Mouse (Mus musculus) heart, embryonic 12.5 days (tissue): ENCODE measurements at regions not wholly inside any gene's neighbourhood (a gene's known extent, or its start where the extent isn't known, plus 50 kb on each side); places are given as distances from the start of the nearest gene placed in this dataset.
A peak's percentile ranks its signal among the peaks of the same experiment; 100 is the strongest.

Experiments used
- ATAC-seq: fragments of 200-750 bp; cut with Nextera tagmentation; 2 replicates; pipeline ENCODE4 v1.8.0; 2017; ENCODE audit warnings: moderate TSS enrichment, moderate library complexity; ENCODE audit not compliant: insufficient number of reproducible peaks, low FRiP score
- H3K27ac ChIP-seq: fragments of 300-500 bp; sonication (generic); 2 replicates; pipeline ENCODE4 v1.5.1; 2016; ENCODE audit warnings: mild to moderate bottlenecking, moderate library complexity; ENCODE audit not compliant: poor library complexity, severe bottlenecking
- H3K27me3 ChIP-seq: fragments of 300-500 bp; sonication (generic); replicated peaks from 2 replicates; pipeline ENCODE4 v1.6.1; 2016; ENCODE audit warnings: mild to moderate bottlenecking, moderate library complexity
- H3K36me3 ChIP-seq: fragments of 300-500 bp; sonication (generic); 2 replicates; pipeline ENCODE4 v1.6.1; 2016; ENCODE audit warnings: mild to moderate bottlenecking, moderate library complexity
- H3K4me1 ChIP-seq: fragments of 300-500 bp; sonication (generic); replicated peaks from 2 replicates; pipeline ENCODE4 v1.6.1; 2016; ENCODE audit warnings: mild to moderate bottlenecking
- H3K4me2 ChIP-seq: fragments of 300-500 bp; sonication (generic); 2 replicates; pipeline ENCODE4 v1.6.1; 2016; ENCODE audit warnings: mild to moderate bottlenecking, moderate library complexity
- H3K4me3 ChIP-seq: fragments of 300-500 bp; sonication (generic); 2 replicates; pipeline ENCODE4 v1.5.1; 2016; ENCODE audit warnings: mild to moderate bottlenecking
- H3K9ac ChIP-seq: fragments of 300-500 bp; sonication (generic); 2 replicates; pipeline ENCODE4 v1.6.1; 2016; ENCODE audit warnings: mild to moderate bottlenecking, moderate library complexity
- H3K9me3 ChIP-seq: fragments of 300-500 bp; sonication (generic); replicated peaks from 2 replicates; pipeline ENCODE4 v1.6.1; 2016; ENCODE audit warnings: mild to moderate bottlenecking, moderate library complexity
- WGBS: fragments of 180-500 bp; shearing (Covaris S2); methylation state at CpG from one replicate; pipeline ENCODE4 v1.1.7; 2016; 5-methylcytosine and 5-hydroxymethylcytosine counted together

DNA sequence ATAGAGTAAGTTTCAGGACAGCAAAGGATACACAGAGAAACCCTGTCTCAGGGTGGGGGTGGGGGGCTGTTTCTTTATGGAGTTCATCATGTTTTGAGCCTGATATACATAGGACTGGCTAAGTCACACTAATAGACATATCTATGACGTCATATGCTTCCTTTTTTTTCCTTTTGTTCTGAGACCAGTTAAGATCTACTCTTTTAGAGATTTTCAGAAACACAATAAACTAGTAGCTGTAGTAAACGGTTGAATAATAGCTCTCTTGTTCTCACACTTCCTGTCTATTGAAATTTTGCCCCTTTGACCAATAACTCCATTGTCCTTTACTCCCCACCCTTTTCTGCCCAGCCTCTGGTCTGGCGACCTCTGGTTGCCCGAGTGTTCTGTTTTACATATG, 382.6 kb upstream of the Jarid2 start:
- no peaks in the 10 kb centered on the region for H3K9me3 ChIP-seq
- H3K4me3 ChIP-seq: no peak overlapping the region
- no peak overlapping the region for H3K9ac ChIP-seq
- no peaks in the 10 kb centered on the region for H3K36me3 ChIP-seq
- H3K4me1 ChIP-seq: no peaks in the 10 kb centered on the region; the same call in 1 of the 2 replicates
- no peak for ATAC-seq
- WGBS: 60% methylated on average over 4 of the region's 4 CpGs
- no peaks in the 10 kb centered on the region for H3K27me3 ChIP-seq
- H3K27ac ChIP-seq: no peak overlapping the region
- H3K4me2 ChIP-seq: no peak overlapping the region

- Histone ChIP-seq H3K9ac (no peak overlapping the region), H3K27me3 (no peaks in the 10 kb centered on the region), H3K4me2 (no peak overlapping the region), H3K27ac (no peak overlapping the region), H3K9me3 (no peaks in the 10 kb centered on the region), H3K4me1 (no peaks in the 10 kb centered on the region; the same call in 1 of the 2 replicates), H3K4me3 (no peak overlapping the region), H3K36me3 (no peaks in the 10 kb centered on the region)
- WGBS: 60% methylated on average over 9 of the region's 9 CpGs
- ATAC-seq: no peak
These were observed 381.6 kb upstream of the Jarid2 start for GRCm38 (mm10) chr13:44347662-44348061.

DNA sequence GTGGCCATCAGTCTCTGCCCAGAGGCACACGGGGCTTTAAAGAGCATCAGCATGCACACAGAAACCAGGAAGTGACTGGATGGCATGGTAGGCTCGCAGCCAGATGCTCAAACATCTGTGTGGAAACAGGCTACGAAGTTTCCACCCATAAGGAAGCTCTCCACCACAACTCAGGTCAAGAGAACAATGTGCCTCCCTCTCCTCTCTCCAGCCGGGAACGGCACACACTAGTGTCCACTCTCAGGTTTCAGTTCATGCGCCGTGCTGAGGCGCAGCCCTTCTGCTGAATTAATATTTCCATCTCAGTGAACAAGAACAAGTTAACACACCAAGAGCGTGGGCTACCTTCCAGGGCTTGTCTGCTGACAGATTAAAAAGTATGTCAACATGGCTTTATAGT, 375.4 kb upstream of the Jarid2 start:
- no peak for ATAC-seq
- Histone ChIP-seq H3K4me1 (peaks cover 20% of the 10 kb centered on the region), H3K9ac (no peak overlapping the region), H3K4me2 (no peak overlapping the region), H3K27ac (no peak overlapping the region), H3K4me3 (no peak overlapping the region), H3K36me3 (no peaks in the 10 kb centered on the region), H3K27me3 (no peaks in the 10 kb centered on the region), H3K9me3 (no peaks in the 10 kb centered on the region)
- WGBS: 65% methylated on average over 9 of the region's 9 CpGs

DNA sequence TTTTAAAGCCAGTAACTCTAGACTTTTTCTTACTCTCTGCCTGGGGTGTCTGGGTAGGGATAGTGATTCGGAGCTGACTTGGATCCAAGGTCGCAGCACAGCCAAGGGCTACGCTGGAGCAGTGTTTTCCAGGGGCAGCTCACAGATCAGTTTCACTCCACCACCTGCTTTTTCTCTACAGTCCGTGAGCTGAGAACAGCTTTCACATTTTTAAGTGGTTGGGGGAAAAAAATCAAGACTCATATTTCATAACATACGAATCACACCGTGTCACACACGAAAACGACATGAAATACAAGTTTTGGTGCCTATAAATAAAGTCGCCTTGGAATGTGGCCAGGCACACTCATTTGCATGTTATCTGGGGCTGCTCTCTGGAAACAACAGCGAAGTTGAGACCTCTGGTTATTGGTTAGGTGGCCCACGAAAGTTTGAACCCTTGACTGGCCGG, 373.5 kb upstream of the Jarid2 start:
- no peaks in the 10 kb centered on the region for H3K36me3 ChIP-seq
- H3K9me3 ChIP-seq: no peaks in the 10 kb centered on the region
- H3K9ac ChIP-seq: no peak overlapping the region
- no peak for ATAC-seq
- 22% methylated on average over 12 of the region's 12 CpGs for WGBS
- H3K4me1 ChIP-seq: peaks cover 28% of the 10 kb centered on the region
- peak overlapping the region; percentile 35 for H3K4me2 ChIP-seq
- H3K4me3 ChIP-seq: peak overlapping the region; percentile 5; the same call in 1 of the 2 replicates
- peak overlapping the region; percentile 69 for H3K27ac ChIP-seq
- no peaks in the 10 kb centered on the region for H3K27me3 ChIP-seq

DNA sequence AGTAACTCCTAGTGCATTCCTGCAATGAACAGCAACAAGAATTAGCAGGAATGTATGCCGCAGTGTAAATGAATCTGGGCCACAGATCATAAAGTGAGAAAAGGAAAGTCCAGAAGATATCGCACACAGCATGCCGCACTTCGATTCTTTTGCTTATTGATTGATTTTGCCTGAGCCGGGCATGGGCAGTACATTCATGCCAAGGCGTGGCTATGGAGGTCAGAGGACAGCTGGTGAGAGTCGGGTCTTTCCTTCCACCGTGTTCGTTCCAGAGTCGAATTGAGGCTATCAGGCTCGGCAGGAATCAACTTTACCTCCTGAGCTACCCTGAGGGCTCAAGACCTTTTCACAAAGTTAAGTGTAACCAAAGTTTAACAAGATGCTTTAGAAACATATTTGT, 372.3 kb upstream of the Jarid2 start:
- 80% methylated on average over 11 of the region's 11 CpGs for WGBS
- Histone ChIP-seq H3K36me3 (no peaks in the 10 kb centered on the region), H3K9ac (no peak overlapping the region), H3K4me1 (peaks cover 32% of the 10 kb centered on the region), H3K4me3 (no peak overlapping the region), H3K27me3 (no peaks in the 10 kb centered on the region), H3K9me3 (no peaks in the 10 kb centered on the region), H3K27ac (no peak overlapping the region), H3K4me2 (no peak overlapping the region)
- no peak for ATAC-seq

- no peaks in the 10 kb centered on the region for H3K9me3 ChIP-seq
- H3K9ac ChIP-seq: no peak overlapping the region
- H3K4me2 ChIP-seq: no peak overlapping the region
- no peaks in the 10 kb centered on the region for H3K27me3 ChIP-seq
- no peak for ATAC-seq
- no peak overlapping the region for H3K27ac ChIP-seq
- H3K4me3 ChIP-seq: no peak overlapping the region
- 80% methylated on average over 7 of the region's 7 CpGs for WGBS
- H3K4me1 ChIP-seq: peaks cover 40% of the 10 kb centered on the region
- no peaks in the 10 kb centered on the region for H3K36me3 ChIP-seq
These were observed 369.9 kb upstream of the Jarid2 start for GRCm38 (mm10) chr13:44359344-44359743.

GRCm38 (mm10) chr13:44360016-44360415, 369.3 kb upstream of the Jarid2 start:
- H3K9me3 ChIP-seq: no peaks in the 10 kb centered on the region
- 49% methylated on average over 5 of the region's 5 CpGs for WGBS
- no peak overlapping the region for H3K27ac ChIP-seq
- H3K4me1 ChIP-seq: peaks cover 44% of the 10 kb centered on the region
- no peak for ATAC-seq
- H3K27me3 ChIP-seq: no peaks in the 10 kb centered on the region
- no peak overlapping the region for H3K9ac ChIP-seq
- H3K36me3 ChIP-seq: no peaks in the 10 kb centered on the region
- no peak overlapping the region for H3K4me3 ChIP-seq
- H3K4me2 ChIP-seq: no peak overlapping the region

DNA sequence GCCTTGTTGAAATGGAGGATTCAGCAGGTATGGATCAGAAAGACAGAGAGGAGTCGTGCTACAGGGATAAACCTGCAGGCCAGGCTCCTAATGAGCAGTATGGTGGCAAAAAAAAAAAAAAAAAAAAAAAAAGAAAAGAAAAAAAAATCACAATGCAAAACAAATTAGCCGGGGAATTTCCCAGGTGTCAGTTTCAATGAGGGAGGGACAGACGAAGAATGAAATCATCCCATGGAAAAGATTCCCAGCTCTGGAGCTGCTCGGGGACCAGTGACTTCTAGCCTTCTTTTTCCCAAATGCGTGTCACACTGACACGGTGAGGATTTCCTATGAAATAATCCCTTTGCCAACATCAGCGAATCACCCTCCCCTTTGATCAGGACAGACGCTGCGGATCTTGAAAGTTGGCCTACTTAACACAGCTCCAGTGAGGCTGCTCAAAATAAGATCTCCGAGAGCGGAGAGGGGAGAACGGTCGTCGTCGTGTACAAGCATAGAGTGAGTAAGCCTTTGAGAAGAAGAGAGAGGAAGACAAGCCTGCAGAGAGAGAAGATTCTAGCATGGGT, 368.5 kb upstream of the Jarid2 start:
- no peaks in the 10 kb centered on the region for H3K27me3 ChIP-seq
- no peak overlapping the region for H3K4me2 ChIP-seq
- no peaks in the 10 kb centered on the region for H3K36me3 ChIP-seq
- no peak overlapping the region for H3K27ac ChIP-seq
- no peak overlapping the region for H3K9ac ChIP-seq
- 73% methylated on average over 15 of the region's 15 CpGs for WGBS
- H3K9me3 ChIP-seq: no peaks in the 10 kb centered on the region
- no peak overlapping the region for H3K4me3 ChIP-seq
- peaks cover 42% of the 10 kb centered on the region for H3K4me1 ChIP-seq
- no peak for ATAC-seq

GRCm38 (mm10) chr13:44362293-44363005, 366.8 kb upstream of the Jarid2 start:
- WGBS: 37% methylated on average over 15 of the region's 15 CpGs
- Histone ChIP-seq H3K4me2 (peak overlapping the region; percentile 11; the same call in 1 of the 2 replicates), H3K4me3 (no peak overlapping the region), H3K27ac (peak overlapping the region; percentile 35; the same call in 1 of the 2 replicates), H3K4me1 (peaks cover 32% of the 10 kb centered on the region), H3K27me3 (no peaks in the 10 kb centered on the region), H3K9me3 (no peaks in the 10 kb centered on the region), H3K36me3 (no peaks in the 10 kb centered on the region), H3K9ac (no peak overlapping the region)
- ATAC-seq: no peak

- ATAC-seq: no peak
- Histone ChIP-seq H3K9me3 (no peaks in the 10 kb centered on the region), H3K4me3 (no peak overlapping the region), H3K27ac (no peak overlapping the region; the same call in 1 of the 2 replicates), H3K4me2 (no peak overlapping the region), H3K36me3 (no peaks in the 10 kb centered on the region), H3K4me1 (peaks cover 32% of the 10 kb centered on the region), H3K27me3 (no peaks in the 10 kb centered on the region), H3K9ac (no peak overlapping the region)
- 24% methylated on average over 2 of the region's 2 CpGs for WGBS
These were observed 366.3 kb upstream of the Jarid2 start for GRCm38 (mm10) chr13:44363016-44363415.

DNA sequence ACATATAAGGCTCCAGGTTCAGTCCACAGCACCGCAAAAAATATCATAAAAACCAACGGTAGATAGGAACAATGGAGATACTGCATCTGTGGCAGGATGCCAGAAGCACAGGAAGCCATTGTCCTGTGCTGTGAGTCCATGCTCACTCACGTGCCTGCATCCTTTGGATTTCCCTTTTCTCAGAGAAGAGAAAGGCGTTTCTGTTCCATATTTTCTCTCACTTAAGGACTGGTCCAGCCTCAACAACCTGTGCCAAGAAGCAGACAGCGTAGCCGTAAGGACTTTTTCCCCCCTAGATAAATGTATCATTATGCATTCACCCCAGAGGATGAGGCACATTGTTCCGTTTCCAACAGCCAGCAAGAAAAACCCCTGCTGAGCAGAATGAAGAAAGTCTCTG, 360.0 kb upstream of the Jarid2 start:
- Histone ChIP-seq H3K27ac (no peak overlapping the region), H3K36me3 (no peaks in the 10 kb centered on the region), H3K27me3 (no peaks in the 10 kb centered on the region), H3K4me2 (no peak overlapping the region), H3K4me1 (peaks cover 14% of the 10 kb centered on the region), H3K9me3 (no peaks in the 10 kb centered on the region), H3K9ac (no peak overlapping the region), H3K4me3 (no peak overlapping the region)
- WGBS: 67% methylated on average over 7 of the region's 7 CpGs
- ATAC-seq: no peak
